ENCODE assay signal across 23 mouse cellular contexts in genomic region chr5:122454883-122455282, GRCm38 (mm10). TPM values are rescaled to one million over a fixed set of nuclear protein-coding genes. Genes with fewer than 3 reads are reported as not detected.
A peak's percentile ranks its signal among the peaks of the same experiment; 100 is the strongest.
DNase-seq lines count a peak whose midpoint lies in the region; ATAC-seq and TF ChIP-seq lines count a peak whose summit lies in the region.
"Had no signal": no experiment of that assay in that cellular context is flagged by ENCODE, and none has a peak within 500 bp of the region (broad histone marks: within the 10 kb centered on the region; RNA-seq: fewer than 3 reads in every experiment).

No protein-coding gene starts in this region.

- no peak overlapping the region for H3K4me2 ChIP-seq in heart, embryonic 16.5 days (ENCODE audit: low read depth, low read length)
- no peak overlapping the region for H3K4me2 ChIP-seq in heart, embryonic 12.5 days
- H3K4me2 ChIP-seq: forebrain, embryonic 13.5 days; liver, embryonic 15.5 days; midbrain, embryonic 11.5 days had no signal

- no peak overlapping the region for H3K4me3 ChIP-seq in heart, embryonic 16.5 days (ENCODE audit: low read length)
- no peak overlapping the region for H3K4me3 ChIP-seq in heart, embryonic 12.5 days
- H3K4me3 ChIP-seq in layer of hippocampus, adult 2 months = no peak overlapping the region
- no peak overlapping the region for H3K4me3 ChIP-seq in ES-Bruce4 (ENCODE audit: low read depth, low read length)
- H3K4me3 ChIP-seq: forebrain, embryonic 13.5 days; gastrocnemius, adult 2 months; hindbrain, embryonic 10.5 days; left cerebral cortex, adult 2 months; liver, embryonic 15.5 days had no signal

- no peak for TF ChIP-seq POLR2A in ES-Bruce4 (IDR thresholded peaks at IDR 0.05; ENCODE audit: insufficient read depth, low read length)

- no peak for TF ChIP-seq CTCF in layer of hippocampus, adult 2 months (conservative IDR thresholded peaks at IDR 0.05)
- TF ChIP-seq CTCF in ES-Bruce4 (IDR thresholded peaks at IDR 0.05; ENCODE audit: low read depth, low read length) = no peak

- H3K9me3 ChIP-seq in heart, embryonic 16.5 days (replicated peaks; ENCODE audit: control insufficient read depth, low read length) = no peaks in the 10 kb centered on the region
- no peaks in the 10 kb centered on the region for H3K9me3 ChIP-seq in heart, embryonic 12.5 days (replicated peaks)
- H3K9me3 ChIP-seq in ES-Bruce4 (replicated peaks; ENCODE audit: control insufficient read depth, insufficient read depth, low read length, poor library complexity, severe bottlenecking) = no peaks in the 10 kb centered on the region
- H3K9me3 ChIP-seq: forebrain, embryonic 13.5 days; hindbrain, embryonic 10.5 days; liver, embryonic 15.5 days had no signal

- peak overlapping the region; percentile 17; the same call in 1 of the 2 replicates for H3K27ac ChIP-seq in heart, embryonic 16.5 days (ENCODE audit: low read length)
- H3K27ac ChIP-seq in heart, embryonic 12.5 days (ENCODE audit: poor library complexity, severe bottlenecking) = no peak overlapping the region
- peak overlapping the region; percentile 23; the same call in 1 of the 2 replicates for H3K27ac ChIP-seq in layer of hippocampus, adult 2 months
- peak overlapping the region; percentile 95 for H3K27ac ChIP-seq in ES-Bruce4 (ENCODE audit: insufficient read depth, low read length)
- H3K27ac ChIP-seq: forebrain, embryonic 13.5 days; gastrocnemius, adult 2 months; hindbrain, embryonic 10.5 days; left cerebral cortex, adult 2 months; liver, embryonic 15.5 days; macrophage had no signal

- TF ChIP-seq EP300 in ES-Bruce4 (IDR thresholded peaks at IDR 0.05; ENCODE audit: insufficient read depth, low read depth, low read length) = no peak

- peaks cover 4% of the 10 kb centered on the region; the same call in 1 of the 2 replicates for H3K4me1 ChIP-seq in heart, embryonic 16.5 days (ENCODE audit: control insufficient read depth, insufficient read depth, low read length)
- peaks cover 46% of the 10 kb centered on the region for H3K4me1 ChIP-seq in heart, embryonic 12.5 days (replicated peaks)
- peaks cover 12% of the 10 kb centered on the region for H3K4me1 ChIP-seq in ES-Bruce4 (ENCODE audit: control insufficient read depth, insufficient read depth, low read length)
- H3K4me1 ChIP-seq: forebrain, embryonic 13.5 days had no signal

- ATAC-seq in heart, embryonic 16.5 days (replicated peaks; ENCODE audit: extremely low read depth, insufficient read depth, low FRiP score) = no peak
- no peak for ATAC-seq in heart, embryonic 12.5 days (ENCODE audit: insufficient number of reproducible peaks, low FRiP score)
- ATAC-seq: CD4-positive, CD25-positive, alpha-beta regulatory T cell, adult 4 months; forebrain, embryonic 13.5 days; inflammation-experienced regulatory T-cells, adult 6 months had no signal

- no peak overlapping the region for H3K9ac ChIP-seq in heart, embryonic 16.5 days (ENCODE audit: low read length)
- H3K9ac ChIP-seq in heart, embryonic 12.5 days = no peak overlapping the region
- no peak overlapping the region for H3K9ac ChIP-seq in ES-Bruce4 (ENCODE audit: low read depth, poor library complexity, severe bottlenecking)
- H3K9ac ChIP-seq: forebrain, embryonic 13.5 days; liver, embryonic 15.5 days had no signal

- WGBS in heart, embryonic 16.5 days = 87% methylated on average over 3 of the region's 3 CpGs
- WGBS in heart, embryonic 12.5 days = 96% methylated on average over 3 of the region's 3 CpGs

- peaks cover 69% of the 10 kb centered on the region for H3K36me3 ChIP-seq in heart, embryonic 16.5 days (ENCODE audit: control insufficient read depth, insufficient read depth)
- H3K36me3 ChIP-seq in heart, embryonic 12.5 days = peaks cover 84% of the 10 kb centered on the region
- peaks cover 38% of the 10 kb centered on the region for H3K36me3 ChIP-seq in ES-Bruce4 (ENCODE audit: control insufficient read depth, insufficient read depth, low read length, poor library complexity, severe bottlenecking)

- no peaks in the 10 kb centered on the region for H3K27me3 ChIP-seq in heart, embryonic 16.5 days (ENCODE audit: control insufficient read depth, insufficient read depth, low read length)
- H3K27me3 ChIP-seq in heart, embryonic 12.5 days (replicated peaks) = no peaks in the 10 kb centered on the region
- no peaks in the 10 kb centered on the region for H3K27me3 ChIP-seq in ES-Bruce4 (ENCODE audit: control insufficient read depth, insufficient read depth, low read length, poor library complexity, severe bottlenecking)
- H3K27me3 ChIP-seq: forebrain, embryonic 13.5 days; liver, embryonic 15.5 days had no signal

- DNase-seq in heart, adult 11 months = peak; percentile 90
- DNase-seq in heart, adult 8-10 months (ENCODE audit: low spot score) = no peak
- no peak for DNase-seq in layer of hippocampus, adult 2 months (ENCODE audit: low spot score in 2 of 2)
- DNase-seq in layer of hippocampus, adult 8-10 months (ENCODE audit: low spot score in 2 of 2) = no peak
- DNase-seq in thymus, postnatal 14 days = no peak
- DNase-seq: adrenal gland, adult 2 months; cerebellum, adult 8-10 months; kidney, adult 9 months; kidney, postnatal 4 days; right cerebral cortex, postnatal 14 days; thymus, adult 2 months had no signal

RNA-seq across cellular contexts. Expression of gene Anapc7, which starts 33.4 kb away (rescaled TPM):
- total RNA-seq in heart, adult 8-10 months (2022) = 10 to 100 TPM; 30.2 to 35.9 (median 33.9) TPM
- 39.4 and 40.2 TPM in 2 replicates for polyA plus RNA-seq in heart, embryonic 16.5 days (2015; fragmentation: Nextera tagmentation; extraction: Ambion mirVana)
- polyA plus RNA-seq in heart, embryonic 12.5 days (2016; fragmentation: Nextera tagmentation; extraction: Ambion mirVana) = 32.0 and 35.4 TPM in 2 replicates
- total RNA-seq in layer of hippocampus, adult 2 months (2021) = 10 to 100 TPM; 32.9 to 33.2 TPM
- total RNA-seq in layer of hippocampus, adult 8-10 months (2022) = 10 to 100 TPM; 33.0 to 39.2 (median 36.3) TPM
- polyA plus RNA-seq in ES-Bruce4 (2011; ENCODE audit: insufficient read depth, insufficient read length, low read depth, missing spikeins) = 41.7 and 41.9 TPM in 2 replicates

RNA-seq across cellular contexts. Expression of gene Atp2a2, which starts 47.1 kb away (rescaled TPM):
- over 10,000 TPM; 11,934 to 13,904 (median 12,774) TPM for total RNA-seq in heart, adult 8-10 months (2022)
- polyA plus RNA-seq in heart, embryonic 16.5 days (2015; fragmentation: Nextera tagmentation; extraction: Ambion mirVana) = 306 and 316 TPM in 2 replicates
- polyA plus RNA-seq in heart, embryonic 12.5 days (2016; fragmentation: Nextera tagmentation; extraction: Ambion mirVana) = 414 and 424 TPM in 2 replicates
- 100 to 1,000 TPM; 588 to 630 TPM for total RNA-seq in layer of hippocampus, adult 2 months (2021)
- total RNA-seq in layer of hippocampus, adult 8-10 months (2022) = 100 to 1,000 TPM; 558 to 681 (median 612) TPM
- 165 and 177 TPM in 2 replicates for polyA plus RNA-seq in ES-Bruce4 (2011; ENCODE audit: insufficient read depth, insufficient read length, low read depth, missing spikeins)

Comparison
In these comparisons a context has a peak if more than half of its experiments do, and no peak if none do; other contexts are left out.
1. RNA of gene Atp2a2, which starts 47.1 kb away (total RNA-seq): 11,934 to 13,904 TPM in heart, adult 8-10 months; 558 to 681 TPM in layer of hippocampus, adult 8-10 months and 588 to 630 TPM in layer of hippocampus, adult 2 months; every median in the first group is over 10 times any median in the second.